Mouse (Mus musculus) Patski (cell line): ENCODE data around the gene Vmn1r189. TPM values are rescaled to one million over a fixed set of nuclear protein-coding genes. Genes with fewer than 3 reads are reported as not detected.
"Not testable (repeated sequence)": the region's sequence is repeated elsewhere in the genome, so short reads cannot be mapped to it uniquely, and the experiment has no call there.

ENCODE experiments used
- ATAC-seq: fragments of 100-300 bp; one replicate; pipeline ENCODE4 v1.8.0; 2021
- CTCF ChIA-PET: fragments of 350-600 bp; sonication (Branson Sonifier 250); formaldehyde crosslinking; loops from one replicate; lab custom pipeline; 2022; ENCODE audit warnings: inconsistent platforms; lab: Charles Lee
- POLR2A ChIA-PET: fragments of 350-600 bp; sonication (Branson Sonifier 250); formaldehyde crosslinking; loops from one replicate; lab custom pipeline; 2022; ENCODE audit warnings: antibody characterized with exemption, inconsistent platforms; lab: Charles Lee
- DNase-seq: peaks from one replicate; pipeline ENCODE4 v3.0.0-alpha.2; 2011; ENCODE audit warnings: low read depth, low spot score
- H3K27me3 ChIP-seq: fragments of 371-371 bp; one replicate; pipeline ENCODE4 v1.5.1; 2021
- CTCF ChIP-seq: fragments of 100-300 bp; IDR thresholded peaks from one replicate; pipeline ENCODE4 v1.5.1; 2021
- in situ Hi-C: fragments of 300-500 bp; cut with MboI; formaldehyde crosslinking; loops from 3 replicates; pipeline ENCODE4 v1.11.1; 2018; ENCODE audit warnings: low pct_unique_long_range_greater_than_20kb, mixed read lengths
- polyA plus RNA-seq: library from polyadenylated mRNA; unstranded; gene quantifications from one replicate; pipeline ENCODE4 v1.2.3, GENCODE M21; 2021

Gene Vmn1r189
- not detected for polyA plus RNA-seq

- POLR2A ChIA-PET, H3K27me3 ChIP-seq, in situ Hi-C loops, CTCF ChIA-PET, DNase-seq, ATAC-seq: not testable (repeated sequence)
Observed at GRCm38 (mm10) chr13:22105724-22106123, at the start of gene Vmn1r189. TSS of gene Vmn1r189 (minus strand) at chr13:22105824.

GRCm38 (mm10) chr13:22136495-22137293 is 31.1 kb upstream of the Vmn1r189 start:
- CTCF ChIA-PET, in situ Hi-C loops, POLR2A ChIA-PET, DNase-seq, H3K27me3 ChIP-seq, ATAC-seq: not testable (repeated sequence)

GRCm38 (mm10) chr13:22084140-22084539 is 21.5 kb downstream of the Vmn1r189 start, which contains the start of gene Vmn1r188:
TSS of gene Vmn1r188 (plus strand) at chr13:22084440.
- H3K27me3 ChIP-seq, DNase-seq, in situ Hi-C loops, ATAC-seq, POLR2A ChIA-PET, CTCF ChIA-PET: not testable (repeated sequence)

GRCm38 (mm10) chr13:22063468-22063867 is 42.2 kb downstream of the Vmn1r189 start:
- ATAC-seq (no peak), DNase-seq (no peak)
- TF ChIP-seq CTCF: no peak
- H3K27me3 ChIP-seq: no peaks in the 10 kb centered on the region
- in situ Hi-C loops: loop anchor here (25.0 kb wide), 1 partner anchor 224 kb away; the partner anchor contains the start of gene Vmn1r196
- ChIA-PET POLR2A (no interaction called here), CTCF (no interaction called here)

- in situ Hi-C loops: loop anchor here (25.0 kb wide), 1 partner anchor 226 kb away; the partner anchor contains the start of gene Vmn1r196
- ChIA-PET POLR2A (no interaction called here), CTCF (no interaction called here)
- ATAC-seq (no peak), DNase-seq (no peak)
- no peaks in the 10 kb centered on the region for H3K27me3 ChIP-seq
- no peak for TF ChIP-seq CTCF
Observed at GRCm38 (mm10) chr13:22061422-22061821, 44.2 kb downstream of the Vmn1r189 start.

GRCm38 (mm10) chr13:22053754-22054153 is 51.9 kb downstream of the Vmn1r189 start:
- TF ChIP-seq CTCF: no peak
- CTCF ChIA-PET: interaction anchor here (1.6 kb wide), 1 partner anchor 10 kb away, joined by 3 read pairs; no protein-coding TSS in a partner anchor
- ATAC-seq (no peak), DNase-seq (no peak)
- no peaks in the 10 kb centered on the region for H3K27me3 ChIP-seq
- POLR2A ChIA-PET: interaction anchor here (1.0 kb wide), 1 partner anchor 519 kb away, joined by 3 read pairs; no protein-coding TSS in a partner anchor
- in situ Hi-C loops: loop anchor here (10.0 to 25.0 kb wide), 2 partner anchors 234 to 1351 kb away; partner anchors contain the start of gene Vmn1r196

GRCm38 (mm10) chr13:22051523-22051859 is 54.1 kb downstream of the Vmn1r189 start:
- CTCF ChIA-PET: no interaction called here
- ATAC-seq: no peak
- no peak for DNase-seq
- POLR2A ChIA-PET: no interaction called here
- in situ Hi-C loops: loop anchor here (10.0 to 25.0 kb wide), 2 partner anchors 236 to 1353 kb away; partner anchors contain the start of gene Vmn1r196
- no peaks in the 10 kb centered on the region for H3K27me3 ChIP-seq
- TF ChIP-seq CTCF: no peak

- POLR2A ChIA-PET: no interaction called here
- no peaks in the 10 kb centered on the region for H3K27me3 ChIP-seq
- DNase-seq: peak; percentile 51
- peak; percentile 99 for ATAC-seq
- TF ChIP-seq CTCF: peak; percentile 84
- CTCF ChIA-PET: no interaction called here
- in situ Hi-C loops: loop anchor here (10.0 to 25.0 kb wide), 2 partner anchors 236 to 1354 kb away; partner anchors contain the start of gene Vmn1r196
Observed at GRCm38 (mm10) chr13:22050591-22051522, 54.8 kb downstream of the Vmn1r189 start.

Other genes starting within 250 kb of the Vmn1r189 start
- gene Zfp184, start 160.7 kb downstream of the Vmn1r189 start, polyA plus RNA-seq: 7.7 TPM
- gene Pom121l2, start 124.6 kb downstream of the Vmn1r189 start, polyA plus RNA-seq: not detected
- 6.3 TPM for gene Prss16, start 96.1 kb downstream of the Vmn1r189 start, polyA plus RNA-seq
- gene Hist1h2ah, start 70.3 kb downstream of the Vmn1r189 start, polyA plus RNA-seq: 1.6 TPM
- 15.2 TPM for gene Hist1h2bk, start 70.0 kb downstream of the Vmn1r189 start, polyA plus RNA-seq
- 10.2 TPM for gene Hist1h4i, start 64.5 kb downstream of the Vmn1r189 start, polyA plus RNA-seq
- gene Hist1h2ag, start 62.9 kb downstream of the Vmn1r189 start, polyA plus RNA-seq: not detected
- not detected for gene Hist1h2bj, start 62.6 kb downstream of the Vmn1r189 start, polyA plus RNA-seq
- not detected for gene Vmn1r188, start 21.4 kb downstream of the Vmn1r189 start, polyA plus RNA-seq
- gene Vmn1r191, start 78.1 kb upstream of the Vmn1r189 start, polyA plus RNA-seq: not detected
- not detected for gene Vmn1r192, start 85.3 kb upstream of the Vmn1r189 start, polyA plus RNA-seq
- gene Vmn1r193, start 117.3 kb upstream of the Vmn1r189 start, polyA plus RNA-seq: not detected
- not detected for gene Vmn1r194, start 138.4 kb upstream of the Vmn1r189 start, polyA plus RNA-seq
- gene Vmn1r195, start 164.7 kb upstream of the Vmn1r189 start, polyA plus RNA-seq: not detected
- gene Vmn1r196, start 184.1 kb upstream of the Vmn1r189 start, polyA plus RNA-seq: 0.03 TPM
- not detected for gene Vmn1r197, start 218.8 kb upstream of the Vmn1r189 start, polyA plus RNA-seq
- gene Vmn1r198, start 244.5 kb upstream of the Vmn1r189 start, polyA plus RNA-seq: not detected